Mouse (Mus musculus) hindbrain, postnatal 0 days (tissue): ENCODE data around the gene Gm9817. TPM values are rescaled to one million over a fixed set of nuclear protein-coding genes. Genes with fewer than 3 reads are reported as not detected.

ENCODE experiments used
- ATAC-seq: fragments of 200-750 bp; cut with Nextera tagmentation; 2 replicates; pipeline ENCODE4 v1.8.0; 2017; ENCODE audit warnings: mild to moderate bottlenecking, moderate TSS enrichment, moderate library complexity
- DNase-seq: peaks from one replicate; pipeline ENCODE4 v3.0.0-alpha.2; 2015; ENCODE audit warnings: low spot score
- H3K27ac ChIP-seq: fragments of 300-500 bp; sonication (generic); 2 replicates; pipeline ENCODE4 v1.5.1; 2014; ENCODE audit warnings: mild to moderate bottlenecking
- H3K27me3 ChIP-seq: fragments of 300-500 bp; sonication (generic); 2 replicates; pipeline ENCODE4 v1.6.1; 2014; ENCODE audit warnings: low read length, mixed read lengths; ENCODE audit not compliant: insufficient read depth
- H3K36me3 ChIP-seq: fragments of 300-500 bp; sonication (generic); 2 replicates; pipeline ENCODE4 v1.6.1; 2014; ENCODE audit warnings: low read length, mixed read lengths; ENCODE audit not compliant: insufficient read depth
- H3K4me1 ChIP-seq: fragments of 300-500 bp; sonication (generic); 2 replicates; pipeline ENCODE4 v1.6.1; 2014; ENCODE audit warnings: antibody characterized with exemption, low read length, mixed read lengths; ENCODE audit not compliant: insufficient read depth
- H3K4me2 ChIP-seq: fragments of 300-500 bp; sonication (generic); 2 replicates; pipeline ENCODE4 v1.6.1; 2014; ENCODE audit warnings: low read depth, mild to moderate bottlenecking, low read length, moderate library complexity, mixed read lengths
- H3K4me3 ChIP-seq: fragments of 300-500 bp; sonication (generic); 2 replicates; pipeline ENCODE4 v1.5.1; 2014; ENCODE audit warnings: low read length
- H3K9ac ChIP-seq: fragments of 300-500 bp; sonication (generic); replicated peaks from 2 replicates; pipeline ENCODE4 v1.6.1; 2014; ENCODE audit warnings: mild to moderate bottlenecking, low read length, moderate library complexity, mixed read lengths
- H3K9me3 ChIP-seq: fragments of 300-500 bp; sonication (generic); 2 replicates; pipeline ENCODE4 v1.6.1; 2016; ENCODE audit warnings: low read length, mixed read lengths
- CTCF ChIP-seq: IDR thresholded peaks from 2 replicates; pipeline ENCODE4 v1.5.1; 2016; ENCODE audit warnings: antibody characterized with exemption, control low read depth, low read depth
- WGBS: fragments of 180-500 bp; shearing (Covaris S2); extraction: QIAGEN DNeasy Blood & Tissue Kit; methylation state at CpG from one replicate; pipeline ENCODE4 v1.1.7; 2014; 5-methylcytosine and 5-hydroxymethylcytosine counted together
- polyA plus RNA-seq: library from polyadenylated mRNA; unstranded; fragments of >200 nt; fragmentation: Nextera tagmentation; extraction: Ambion mirVana; gene quantifications from 2 replicates; pipeline ENCODE4 v1.2.1, GENCODE M21; 2015
- total RNA-seq: library from RNA; depleted of rRNA; stranded (reverse); fragments of >200 nt; gene quantifications from 2 replicates; pipeline ENCODE4 v1.2.3, GENCODE M21; 2014; rRNA removed

Gene Gm9817
- total and polyA plus RNA-seq, 2 experiments from 2014 or later = 0.16 to 0.21 TPM

- H3K4me2 ChIP-seq = no peak overlapping the region
- H3K9ac ChIP-seq = no peak overlapping the region
- H3K27ac ChIP-seq = no peak overlapping the region
- no peak overlapping the region for H3K4me3 ChIP-seq
- no peaks in the 10 kb centered on the region for H3K4me1 ChIP-seq
- H3K36me3 ChIP-seq = no peaks in the 10 kb centered on the region
- ATAC-seq = no peak
- H3K9me3 ChIP-seq = no peaks in the 10 kb centered on the region
- no peak for DNase-seq
- no peaks in the 10 kb centered on the region for H3K27me3 ChIP-seq
- WGBS = 78% methylated on average over 3 of the region's 3 CpGs
- no peak for TF ChIP-seq CTCF
Measured at GRCm38 (mm10) chr13:45106480-45106879, 28.0 kb downstream of the Gm9817 start.

- no peaks in the 10 kb centered on the region for H3K4me1 ChIP-seq
- no peak overlapping the region for H3K9ac ChIP-seq
- ATAC-seq (no peak), DNase-seq (no peak)
- no peaks in the 10 kb centered on the region for H3K27me3 ChIP-seq
- no peaks in the 10 kb centered on the region for H3K36me3 ChIP-seq
- no peak overlapping the region for H3K4me2 ChIP-seq
- 52% methylated on average over 7 of the region's 7 CpGs for WGBS
- no peak overlapping the region for H3K27ac ChIP-seq
- TF ChIP-seq CTCF = no peak
- no peak overlapping the region for H3K4me3 ChIP-seq
- H3K9me3 ChIP-seq = no peaks in the 10 kb centered on the region
Measured at GRCm38 (mm10) chr13:45108851-45109390, 30.4 kb downstream of the Gm9817 start.

GRCm38 (mm10) chr13:45118375-45118774 lies 39.9 kb downstream of the Gm9817 start:
- 84% methylated on average over 5 of the region's 5 CpGs for WGBS
- H3K9ac ChIP-seq = no peak overlapping the region
- H3K9me3 ChIP-seq = no peaks in the 10 kb centered on the region
- ATAC-seq (no peak), DNase-seq (no peak)
- no peak for TF ChIP-seq CTCF
- no peaks in the 10 kb centered on the region for H3K4me1 ChIP-seq
- no peak overlapping the region for H3K27ac ChIP-seq
- H3K4me3 ChIP-seq = no peak overlapping the region
- no peaks in the 10 kb centered on the region for H3K36me3 ChIP-seq
- H3K4me2 ChIP-seq = no peak overlapping the region
- H3K27me3 ChIP-seq = no peaks in the 10 kb centered on the region

- no peaks in the 10 kb centered on the region for H3K9me3 ChIP-seq
- no peak overlapping the region for H3K4me3 ChIP-seq
- WGBS = 89% methylated on average over 3 of the region's 3 CpGs
- no peak for TF ChIP-seq CTCF
- DNase-seq (no peak), ATAC-seq (no peak)
- no peaks in the 10 kb centered on the region for H3K4me1 ChIP-seq
- no peak overlapping the region for H3K4me2 ChIP-seq
- H3K9ac ChIP-seq = no peak overlapping the region
- no peak overlapping the region for H3K27ac ChIP-seq
- no peaks in the 10 kb centered on the region for H3K27me3 ChIP-seq
- no peaks in the 10 kb centered on the region for H3K36me3 ChIP-seq
Measured at GRCm38 (mm10) chr13:45118822-45119221, 40.3 kb downstream of the Gm9817 start.

Other genes starting within 250 kb of the Gm9817 start
- gene Dtnbp1, start 76.5 kb upstream of the Gm9817 start, total RNA-seq = 90.7 and 97.6 TPM in 2 replicates
- 114 and 127 TPM in 2 replicates for gene Dtnbp1, start 76.5 kb upstream of the Gm9817 start, polyA plus RNA-seq